Mouse (Mus musculus) retina, adult 2 months (tissue): Measurements from ENCODE around the gene Grpel1.

Source experiments
- DNase-seq: peaks from one replicate; pipeline ENCODE4 v3.0.0-alpha.2; 2012; ENCODE audit warnings: low read depth, low spot score

The Grpel1 gene

GRCm38 (mm10) chr5:36464709-36465661, at the start of gene Grpel1:
Gene Grpel1, plus strand, starts transcription at chr5:36464998.
- DNase-seq, result peak; percentile 100

GRCm38 (mm10) chr5:36419861-36420260, 44.9 kb upstream of the Grpel1 start:
- DNase-seq, result no peak

GRCm38 (mm10) chr5:36422689-36423088, 42.1 kb upstream of the Grpel1 start:
- no peak for DNase-seq

GRCm38 (mm10) chr5:36424676-36425075, 40.1 kb upstream of the Grpel1 start:
- DNase-seq, result no peak

- no peak for DNase-seq
Measured at GRCm38 (mm10) chr5:36426404-36426803, 38.4 kb upstream of the Grpel1 start.

- DNase-seq, result no peak
Measured at GRCm38 (mm10) chr5:36427831-36428230, 37.0 kb upstream of the Grpel1 start.

- DNase-seq, result no peak
Measured at GRCm38 (mm10) chr5:36429551-36429950, 35.2 kb upstream of the Grpel1 start.

GRCm38 (mm10) chr5:36431711-36432110, 33.1 kb upstream of the Grpel1 start:
- DNase-seq, result no peak

GRCm38 (mm10) chr5:36434398-36434967, 30.3 kb upstream of the Grpel1 start:
- DNase-seq, result no peak

GRCm38 (mm10) chr5:36436858-36437257, 27.9 kb upstream of the Grpel1 start:
- no peak for DNase-seq

- no peak for DNase-seq
Measured at GRCm38 (mm10) chr5:36440741-36441140, 24.1 kb upstream of the Grpel1 start.

- DNase-seq, result no peak
Measured at GRCm38 (mm10) chr5:36444611-36445010, 20.2 kb upstream of the Grpel1 start.

GRCm38 (mm10) chr5:36445028-36445427, 19.8 kb upstream of the Grpel1 start:
- DNase-seq, result no peak

- no peak for DNase-seq
Measured at GRCm38 (mm10) chr5:36446166-36446890, 18.5 kb upstream of the Grpel1 start.

- no peak for DNase-seq
Measured at GRCm38 (mm10) chr5:36447872-36448271, 16.9 kb upstream of the Grpel1 start.

- DNase-seq, result no peak
Measured at GRCm38 (mm10) chr5:36449710-36450358, 15.0 kb upstream of the Grpel1 start.

GRCm38 (mm10) chr5:36451119-36451518, 13.7 kb upstream of the Grpel1 start:
- no peak for DNase-seq

GRCm38 (mm10) chr5:36451872-36452389, 12.9 kb upstream of the Grpel1 start:
- no peak for DNase-seq

GRCm38 (mm10) chr5:36452821-36453220, 12.0 kb upstream of the Grpel1 start:
- DNase-seq, result no peak

GRCm38 (mm10) chr5:36457706-36458105, 7.1 kb upstream of the Grpel1 start:
- no peak for DNase-seq

GRCm38 (mm10) chr5:36458926-36459325, 5.9 kb upstream of the Grpel1 start:
- no peak for DNase-seq

- no peak for DNase-seq
Measured at GRCm38 (mm10) chr5:36460712-36461111, 4.1 kb upstream of the Grpel1 start.
